Mouse (Mus musculus): ENCODE measurements at regions not wholly inside any gene's neighbourhood (a gene's known extent, or its start where the extent isn't known, plus 50 kb on each side); places are given as distances from the start of the nearest gene placed in this dataset.
A peak's percentile ranks its signal among the peaks of the same experiment; 100 is the strongest.

- Histone ChIP-seq H3K4me2 (ENCODE audit: low read depth, low read length) (no peak overlapping the region), H3K27ac (ENCODE audit: low read length) (no peak overlapping the region), H3K9me3 (ENCODE audit: control insufficient read depth, low read length) (no peaks in the 10 kb centered on the region), H3K36me3 (ENCODE audit: control insufficient read depth, insufficient read depth, low read length) (no peaks in the 10 kb centered on the region), H3K4me3 (ENCODE audit: low read length) (no peak overlapping the region), H3K27me3 (ENCODE audit: control insufficient read depth, insufficient read depth, low read depth, low read length) (no peaks in the 10 kb centered on the region), H3K4me1 (replicated peaks; ENCODE audit: control insufficient read depth, insufficient read depth, low read length) (no peaks in the 10 kb centered on the region), H3K9ac (ENCODE audit: low read length) (no peak overlapping the region)
- 90% methylated on average over 3 of the region's 3 CpGs for WGBS
- no peak for ATAC-seq (ENCODE audit: low read depth)
Measured at GRCm38 (mm10) chrX:76077781-76078180, 186.3 kb upstream of the Cldn34b3 start.

DNA sequence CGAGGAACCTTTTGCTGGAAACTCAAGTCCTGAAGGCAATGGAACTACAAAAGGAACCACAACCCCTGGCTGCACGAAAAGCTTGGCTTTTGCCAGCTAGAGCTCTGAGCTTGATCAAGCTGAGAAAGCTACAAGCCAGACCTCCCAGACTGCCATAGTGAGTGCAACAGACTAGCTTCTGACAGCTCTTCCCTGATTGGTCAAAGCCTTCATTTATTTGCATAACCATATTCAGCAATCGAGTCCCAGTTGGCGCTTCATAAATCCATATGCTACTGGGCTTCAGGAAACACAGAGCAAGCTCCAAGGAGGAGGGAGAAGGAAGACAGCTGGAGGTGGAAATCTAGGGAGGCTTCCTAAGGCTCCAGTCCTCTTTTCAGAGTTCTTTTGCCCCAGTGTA, 181.4 kb upstream of the Cldn34b3 start:
- no peak overlapping the region for H3K4me3 ChIP-seq (ENCODE audit: low read length)
- H3K36me3 ChIP-seq (ENCODE audit: control insufficient read depth, insufficient read depth, low read length): no peaks in the 10 kb centered on the region
- peak; percentile 97 for ATAC-seq (ENCODE audit: low read depth)
- H3K4me1 ChIP-seq (replicated peaks; ENCODE audit: control insufficient read depth, insufficient read depth, low read length): no peaks in the 10 kb centered on the region
- peak overlapping the region; percentile 75 for H3K27ac ChIP-seq (ENCODE audit: low read length)
- no peak overlapping the region for H3K9ac ChIP-seq (ENCODE audit: low read length)
- no peaks in the 10 kb centered on the region for H3K9me3 ChIP-seq (ENCODE audit: control insufficient read depth, low read length)
- WGBS: 52% methylated on average over 4 of the region's 4 CpGs
- H3K4me2 ChIP-seq (ENCODE audit: low read depth, low read length): no peak overlapping the region
- H3K27me3 ChIP-seq (ENCODE audit: control insufficient read depth, insufficient read depth, low read depth, low read length): no peaks in the 10 kb centered on the region

- Histone ChIP-seq H3K4me1 (replicated peaks; ENCODE audit: control insufficient read depth, insufficient read depth, low read length) (no peaks in the 10 kb centered on the region), H3K4me2 (ENCODE audit: low read depth, low read length) (no peak overlapping the region), H3K4me3 (ENCODE audit: low read length) (no peak overlapping the region), H3K27ac (ENCODE audit: low read length) (no peak overlapping the region), H3K27me3 (ENCODE audit: control insufficient read depth, insufficient read depth, low read depth, low read length) (no peaks in the 10 kb centered on the region), H3K36me3 (ENCODE audit: control insufficient read depth, insufficient read depth, low read length) (no peaks in the 10 kb centered on the region), H3K9me3 (ENCODE audit: control insufficient read depth, low read length) (no peaks in the 10 kb centered on the region), H3K9ac (ENCODE audit: low read length) (no peak overlapping the region)
- peak; percentile 38; the same call in 1 of the 2 replicates for ATAC-seq (ENCODE audit: low read depth)
- WGBS: 37% methylated on average over 4 of the region's 4 CpGs
Measured at GRCm38 (mm10) chrX:76110763-76111474, 153.2 kb upstream of the Cldn34b3 start.

GRCm38 (mm10) chrX:76116086-76116485, 148.0 kb upstream of the Cldn34b3 start:
- no peaks in the 10 kb centered on the region for H3K9me3 ChIP-seq (ENCODE audit: control insufficient read depth, low read length)
- H3K4me2 ChIP-seq (ENCODE audit: low read depth, low read length): no peak overlapping the region
- H3K9ac ChIP-seq (ENCODE audit: low read length): no peak overlapping the region
- no peaks in the 10 kb centered on the region for H3K4me1 ChIP-seq (replicated peaks; ENCODE audit: control insufficient read depth, insufficient read depth, low read length)
- H3K27ac ChIP-seq (ENCODE audit: low read length): peak overlapping the region; percentile 22
- H3K4me3 ChIP-seq (ENCODE audit: low read length): no peak overlapping the region
- WGBS: 11% methylated on average over 1 of the region's 1 CpGs
- H3K36me3 ChIP-seq (ENCODE audit: control insufficient read depth, insufficient read depth, low read length): no peaks in the 10 kb centered on the region
- peak; percentile 94 for ATAC-seq (ENCODE audit: low read depth)
- no peaks in the 10 kb centered on the region for H3K27me3 ChIP-seq (ENCODE audit: control insufficient read depth, insufficient read depth, low read depth, low read length)

- peak; percentile 50 for ATAC-seq (ENCODE audit: low read depth)
- no peak overlapping the region for H3K4me3 ChIP-seq (ENCODE audit: low read length)
- no peak overlapping the region for H3K4me2 ChIP-seq (ENCODE audit: low read depth, low read length)
- no peaks in the 10 kb centered on the region for H3K36me3 ChIP-seq (ENCODE audit: control insufficient read depth, insufficient read depth, low read length)
- H3K9ac ChIP-seq (ENCODE audit: low read length): no peak overlapping the region
- H3K4me1 ChIP-seq (replicated peaks; ENCODE audit: control insufficient read depth, insufficient read depth, low read length): no peaks in the 10 kb centered on the region
- WGBS: 47% methylated on average over 1 of the region's 1 CpGs
- no peaks in the 10 kb centered on the region for H3K9me3 ChIP-seq (ENCODE audit: control insufficient read depth, low read length)
- no peaks in the 10 kb centered on the region for H3K27me3 ChIP-seq (ENCODE audit: control insufficient read depth, insufficient read depth, low read depth, low read length)
- peak overlapping the region; percentile 22 for H3K27ac ChIP-seq (ENCODE audit: low read length)
Measured at GRCm38 (mm10) chrX:76116562-76116961, 147.5 kb upstream of the Cldn34b3 start.

- Histone ChIP-seq H3K9ac (ENCODE audit: low read length) (no peak overlapping the region), H3K9me3 (ENCODE audit: control insufficient read depth, low read length) (no peaks in the 10 kb centered on the region), H3K27me3 (ENCODE audit: control insufficient read depth, insufficient read depth, low read depth, low read length) (no peaks in the 10 kb centered on the region), H3K4me3 (ENCODE audit: low read length) (no peak overlapping the region), H3K36me3 (ENCODE audit: control insufficient read depth, insufficient read depth, low read length) (no peaks in the 10 kb centered on the region), H3K27ac (ENCODE audit: low read length) (no peak overlapping the region), H3K4me2 (ENCODE audit: low read depth, low read length) (no peak overlapping the region), H3K4me1 (replicated peaks; ENCODE audit: control insufficient read depth, insufficient read depth, low read length) (peaks cover 4% of the 10 kb centered on the region; the same call in 1 of the 2 replicates)
- no peak for ATAC-seq (ENCODE audit: low read depth)
- WGBS: 30% methylated on average over 3 of the region's 3 CpGs
Measured at GRCm38 (mm10) chrX:76120936-76121335, 143.2 kb upstream of the Cldn34b3 start.

GRCm38 (mm10) chrX:76123355-76123754, 140.7 kb upstream of the Cldn34b3 start:
- H3K27ac ChIP-seq (ENCODE audit: low read length): peak overlapping the region; percentile 22; the same call in 1 of the 2 replicates
- H3K27me3 ChIP-seq (ENCODE audit: control insufficient read depth, insufficient read depth, low read depth, low read length): no peaks in the 10 kb centered on the region
- ATAC-seq (ENCODE audit: low read depth): peak; percentile 92
- H3K9me3 ChIP-seq (ENCODE audit: control insufficient read depth, low read length): no peaks in the 10 kb centered on the region
- 32% methylated on average over 2 of the region's 2 CpGs for WGBS
- H3K4me1 ChIP-seq (replicated peaks; ENCODE audit: control insufficient read depth, insufficient read depth, low read length): peaks cover 4% of the 10 kb centered on the region; the same call in 1 of the 2 replicates
- H3K4me3 ChIP-seq (ENCODE audit: low read length): no peak overlapping the region
- no peaks in the 10 kb centered on the region for H3K36me3 ChIP-seq (ENCODE audit: control insufficient read depth, insufficient read depth, low read length)
- no peak overlapping the region for H3K9ac ChIP-seq (ENCODE audit: low read length)
- no peak overlapping the region for H3K4me2 ChIP-seq (ENCODE audit: low read depth, low read length)

DNA sequence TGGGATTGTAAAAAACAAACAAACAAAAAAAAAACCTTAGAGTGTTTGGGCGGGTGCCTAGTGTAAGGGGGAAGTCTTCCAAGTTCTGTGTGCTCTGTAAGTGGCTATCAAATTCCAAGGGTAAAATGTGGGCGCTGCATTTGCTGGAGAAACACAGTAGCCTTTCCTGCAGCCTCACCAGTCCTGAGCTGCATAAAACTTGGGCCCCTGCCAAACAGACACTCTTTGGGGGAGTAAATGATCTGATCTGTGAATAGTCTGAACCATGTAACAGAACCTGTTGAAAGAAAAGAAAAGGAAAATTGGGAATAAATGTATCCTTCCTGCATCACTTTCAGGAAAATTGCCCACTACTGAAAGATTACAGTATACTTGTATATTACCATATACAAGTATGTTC, 126.4 kb upstream of the Cldn34b3 start:
- no peak overlapping the region for H3K4me3 ChIP-seq (ENCODE audit: low read length)
- no peaks in the 10 kb centered on the region for H3K4me1 ChIP-seq (replicated peaks; ENCODE audit: control insufficient read depth, insufficient read depth, low read length)
- no peak overlapping the region for H3K4me2 ChIP-seq (ENCODE audit: low read depth, low read length)
- no peak overlapping the region for H3K9ac ChIP-seq (ENCODE audit: low read length)
- no peaks in the 10 kb centered on the region for H3K27me3 ChIP-seq (ENCODE audit: control insufficient read depth, insufficient read depth, low read depth, low read length)
- H3K27ac ChIP-seq (ENCODE audit: low read length): no peak overlapping the region
- WGBS: 28% methylated on average over 2 of the region's 2 CpGs
- no peaks in the 10 kb centered on the region for H3K9me3 ChIP-seq (ENCODE audit: control insufficient read depth, low read length)
- ATAC-seq (ENCODE audit: low read depth): no peak
- H3K36me3 ChIP-seq (ENCODE audit: control insufficient read depth, insufficient read depth, low read length): no peaks in the 10 kb centered on the region

DNA sequence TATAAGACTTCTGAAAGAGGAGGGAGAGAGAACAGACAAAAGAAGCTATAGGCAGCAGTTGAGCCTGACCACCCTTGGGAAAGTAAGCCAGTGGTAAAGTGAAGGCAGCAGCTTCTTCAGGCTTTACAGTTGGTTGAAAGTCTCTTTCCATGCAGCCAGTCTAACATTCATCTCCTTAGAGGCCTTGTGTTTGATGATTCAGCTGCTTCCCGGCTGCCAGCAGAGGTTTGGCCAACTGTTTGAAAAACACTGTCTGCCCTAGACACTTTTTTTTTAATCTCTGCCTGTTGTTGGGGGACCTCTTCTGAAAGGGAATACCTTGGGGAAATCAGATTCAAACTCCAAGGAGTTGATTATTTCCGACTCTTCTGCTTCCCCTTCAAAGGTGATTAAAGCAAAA, 123.1 kb upstream of the Cldn34b3 start:
- Histone ChIP-seq H3K27me3 (ENCODE audit: control insufficient read depth, insufficient read depth, low read depth, low read length) (no peaks in the 10 kb centered on the region), H3K9me3 (ENCODE audit: control insufficient read depth, low read length) (no peaks in the 10 kb centered on the region), H3K4me3 (ENCODE audit: low read length) (no peak overlapping the region), H3K4me2 (ENCODE audit: low read depth, low read length) (no peak overlapping the region), H3K4me1 (replicated peaks; ENCODE audit: control insufficient read depth, insufficient read depth, low read length) (no peaks in the 10 kb centered on the region), H3K36me3 (ENCODE audit: control insufficient read depth, insufficient read depth, low read length) (no peaks in the 10 kb centered on the region), H3K9ac (ENCODE audit: low read length) (no peak overlapping the region), H3K27ac (ENCODE audit: low read length) (no peak overlapping the region)
- 54% methylated on average over 2 of the region's 2 CpGs for WGBS
- no peak for ATAC-seq (ENCODE audit: low read depth)
